Mouse (Mus musculus) intestine, embryonic 14.5 days (tissue): ENCODE measurements around the gene Axin1. TPM values are rescaled to one million over a fixed set of nuclear protein-coding genes. Genes with fewer than 3 reads are reported as not detected.

Experiments
- ATAC-seq: fragments of 200-750 bp; cut with Nextera tagmentation; replicated peaks from 2 replicates; pipeline ENCODE4 v1.8.0; 2017; ENCODE audit warnings: low read depth, moderate number of reproducible peaks, moderate TSS enrichment, moderate library complexity; ENCODE audit not compliant: low FRiP score, low TSS enrichment
- DNase-seq: peaks from one replicate; pipeline ENCODE4 v3.0.0-alpha.2; 2018; ENCODE audit warnings: low spot score
- H3K27ac ChIP-seq: fragments of 300-500 bp; sonication (generic); 2 replicates; pipeline ENCODE4 v1.5.1; 2014; ENCODE audit warnings: low read depth, mild to moderate bottlenecking, control low read depth
- H3K27me3 ChIP-seq: fragments of 300-500 bp; sonication (generic); replicated peaks from 2 replicates; pipeline ENCODE4 v1.6.1; 2014; ENCODE audit warnings: low read length, control low read depth; ENCODE audit not compliant: control insufficient read depth, insufficient read depth
- H3K36me3 ChIP-seq: fragments of 300-500 bp; sonication (generic); 2 replicates; pipeline ENCODE4 v1.6.1; 2014; ENCODE audit warnings: low read length, control low read depth; ENCODE audit not compliant: control insufficient read depth, insufficient read depth
- H3K4me1 ChIP-seq: fragments of 300-500 bp; sonication (generic); replicated peaks from 2 replicates; pipeline ENCODE4 v1.6.1; 2014; ENCODE audit warnings: low read length, control low read depth, mixed read lengths; ENCODE audit not compliant: control insufficient read depth, insufficient read depth
- H3K4me2 ChIP-seq: fragments of 300-500 bp; sonication (generic); 2 replicates; pipeline ENCODE4 v1.6.1; 2014; ENCODE audit warnings: low read length
- H3K4me3 ChIP-seq: fragments of 300-500 bp; sonication (generic); 2 replicates; pipeline ENCODE4 v1.5.1; 2014; ENCODE audit warnings: low read depth, low read length, control low read depth, mixed read lengths
- H3K9ac ChIP-seq: fragments of 300-500 bp; sonication (generic); 2 replicates; pipeline ENCODE4 v1.6.1; 2014; ENCODE audit warnings: mild to moderate bottlenecking, low read length
- H3K9me3 ChIP-seq: fragments of 300-500 bp; sonication (generic); 2 replicates; pipeline ENCODE4 v1.6.1; 2016; ENCODE audit warnings: low read length, control low read depth; ENCODE audit not compliant: control insufficient read depth
- WGBS: fragments of 180-500 bp; shearing (Covaris S2); extraction: QIAGEN DNeasy Blood & Tissue Kit; methylation state at CpG from one replicate; pipeline ENCODE4 v1.1.7; 2014; 5-methylcytosine and 5-hydroxymethylcytosine counted together
- polyA plus RNA-seq: library from polyadenylated mRNA; unstranded; fragments of >200 nt; fragmentation: Nextera tagmentation; extraction: Ambion mirVana; gene quantifications from 2 replicates; pipeline ENCODE4 v1.2.1, GENCODE M21; 2014

The Axin1 gene
- polyA plus RNA-seq, 1 experiment from 2014 or later = 11.5 TPM

DNA sequence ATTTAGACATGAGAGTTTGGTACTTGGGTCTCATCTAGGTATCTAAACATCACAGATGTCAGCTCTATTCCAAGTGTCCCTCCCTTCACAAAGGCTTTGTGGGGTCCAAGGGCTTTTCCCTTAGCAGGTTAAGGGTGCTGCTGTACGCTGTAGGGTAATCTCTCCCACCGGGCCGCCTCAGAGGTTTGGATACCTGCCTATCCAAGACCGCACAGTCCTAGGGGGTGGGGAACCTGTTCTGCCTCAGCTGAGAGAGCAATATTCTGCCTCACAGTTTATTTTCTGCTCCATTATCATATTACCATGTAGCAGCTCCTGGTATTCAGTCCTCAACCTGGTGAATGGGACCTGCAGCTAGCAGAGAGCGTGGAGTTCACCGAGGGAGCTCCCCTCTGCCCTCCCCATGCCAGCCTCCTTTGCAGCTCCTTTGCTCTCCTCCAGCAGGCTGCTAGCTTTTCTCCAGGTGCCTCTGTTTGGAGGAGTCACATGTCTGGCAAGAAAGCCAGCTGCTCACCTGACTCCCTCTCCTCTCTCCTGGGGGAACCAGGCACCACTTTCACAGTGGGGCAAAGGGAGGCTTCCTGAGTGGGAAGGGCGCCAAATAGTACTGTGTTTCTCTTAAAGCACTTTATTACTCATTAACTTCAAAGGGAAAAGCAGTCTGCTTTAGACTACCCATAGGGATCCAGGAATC, 23.1 kb upstream of the Axin1 start:
- peaks cover 58% of the 10 kb centered on the region for H3K27me3 ChIP-seq
- WGBS = 83% methylated on average over 7 of the region's 7 CpGs
- ATAC-seq = no peak

DNA sequence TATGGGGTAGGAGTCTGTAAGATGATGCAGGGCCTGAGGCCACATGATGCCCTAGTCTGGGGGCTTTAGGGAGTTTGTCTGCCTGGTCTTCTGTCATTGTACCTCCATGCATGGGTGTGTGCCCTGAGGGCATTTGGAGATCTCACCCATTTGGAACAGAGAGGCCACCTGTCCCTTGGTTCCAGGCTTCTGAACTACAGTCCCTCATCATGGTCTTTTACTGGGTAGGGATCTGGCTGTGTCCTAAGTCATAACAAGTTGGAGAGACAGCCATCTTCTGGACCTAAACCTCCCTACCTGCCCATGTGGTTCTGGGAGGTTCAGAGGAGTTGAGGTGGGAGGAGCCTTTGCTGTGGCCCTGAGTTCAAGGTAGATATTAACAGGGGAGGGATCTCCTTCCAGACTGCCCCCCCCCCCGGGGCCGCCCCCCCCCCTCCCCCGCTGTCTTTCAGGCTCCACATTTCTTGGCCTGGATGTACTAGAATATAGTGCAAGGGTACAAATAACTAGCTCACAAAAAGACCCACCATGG, 22.5 kb upstream of the Axin1 start:
- peaks cover 51% of the 10 kb centered on the region for H3K27me3 ChIP-seq
- DNase-seq = no peak

More for the DNA sequence above, 23.1 kb upstream of the Axin1 start:
- Histone ChIP-seq H3K4me3 (no peak overlapping the region), H3K27ac (no peak overlapping the region), H3K4me1 (peaks cover 10% of the 10 kb centered on the region; the same call in 1 of the 2 replicates), H3K9ac (no peak overlapping the region), H3K36me3 (no peaks in the 10 kb centered on the region), H3K4me2 (no peak overlapping the region), H3K9me3 (no peaks in the 10 kb centered on the region)
- no peak for DNase-seq

DNA sequence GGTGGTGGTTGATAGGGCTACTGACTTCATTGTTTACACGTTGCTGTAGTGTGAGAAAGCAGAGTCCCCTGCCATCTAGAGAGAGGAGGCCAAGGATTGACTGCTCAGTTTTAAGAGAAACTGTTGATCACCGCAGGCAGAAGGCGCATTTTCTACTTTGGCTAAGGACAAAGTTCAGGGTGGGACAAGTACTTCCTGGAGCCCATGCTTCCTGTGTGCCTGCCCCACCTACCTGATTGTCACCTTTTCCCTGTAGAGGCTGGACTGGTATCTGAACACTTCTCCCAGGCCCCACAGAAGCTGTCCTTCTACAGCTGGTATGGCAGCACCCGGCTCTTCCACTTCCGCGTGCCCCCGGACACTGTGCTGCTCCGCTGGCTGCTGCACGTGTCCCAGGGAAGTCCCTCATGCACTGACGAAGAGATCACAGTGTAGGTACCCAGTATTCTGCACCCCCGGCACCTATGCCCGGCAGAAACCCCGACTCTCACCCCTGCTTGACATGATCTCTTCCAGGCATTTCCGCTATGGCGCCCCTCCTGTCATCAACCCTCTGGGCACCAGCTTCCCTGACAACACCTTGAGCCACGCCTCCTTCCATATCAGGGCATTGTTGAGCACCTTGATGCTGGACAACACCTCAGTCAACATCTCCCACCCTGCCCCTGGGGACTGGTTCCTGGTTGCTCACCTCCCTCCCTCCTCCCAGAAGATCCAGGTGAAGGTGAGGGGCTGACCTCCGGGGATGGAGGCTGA, 21.8 kb upstream of the Axin1 start:
- Histone ChIP-seq H3K4me2 (no peak overlapping the region), H3K9me3 (no peaks in the 10 kb centered on the region), H3K36me3 (no peaks in the 10 kb centered on the region), H3K27ac (no peak overlapping the region), H3K9ac (no peak overlapping the region), H3K27me3 (peaks cover 45% of the 10 kb centered on the region), H3K4me3 (no peak overlapping the region), H3K4me1 (peaks cover 10% of the 10 kb centered on the region; the same call in 1 of the 2 replicates)
- WGBS = 76% methylated on average over 17 of the region's 17 CpGs
- DNase-seq (no peak), ATAC-seq (no peak)

More for the DNA sequence above, 22.5 kb upstream of the Axin1 start:
- Histone ChIP-seq H3K9ac (no peak overlapping the region), H3K4me3 (no peak overlapping the region), H3K36me3 (no peaks in the 10 kb centered on the region), H3K9me3 (no peaks in the 10 kb centered on the region), H3K27ac (no peak overlapping the region), H3K4me2 (no peak overlapping the region), H3K4me1 (peaks cover 10% of the 10 kb centered on the region; the same call in 1 of the 2 replicates)
- WGBS = 88% methylated on average over 1 of the region's 3 CpGs
- ATAC-seq = no peak

- H3K4me2 ChIP-seq = no peak overlapping the region
- H3K9ac ChIP-seq = no peak overlapping the region
- no peak overlapping the region for H3K4me3 ChIP-seq
- peaks cover 12% of the 10 kb centered on the region for H3K4me1 ChIP-seq
- H3K27me3 ChIP-seq = peaks cover 12% of the 10 kb centered on the region
- H3K27ac ChIP-seq = no peak overlapping the region
- ATAC-seq (peak; percentile 63), DNase-seq (peak; percentile 80)
- 46% methylated on average over 33 of the region's 33 CpGs for WGBS
- no peaks in the 10 kb centered on the region for H3K9me3 ChIP-seq
- no peaks in the 10 kb centered on the region for H3K36me3 ChIP-seq
Observed at GRCm38 (mm10) chr17:26119766-26120710, 18.4 kb upstream of the Axin1 start.

DNA sequence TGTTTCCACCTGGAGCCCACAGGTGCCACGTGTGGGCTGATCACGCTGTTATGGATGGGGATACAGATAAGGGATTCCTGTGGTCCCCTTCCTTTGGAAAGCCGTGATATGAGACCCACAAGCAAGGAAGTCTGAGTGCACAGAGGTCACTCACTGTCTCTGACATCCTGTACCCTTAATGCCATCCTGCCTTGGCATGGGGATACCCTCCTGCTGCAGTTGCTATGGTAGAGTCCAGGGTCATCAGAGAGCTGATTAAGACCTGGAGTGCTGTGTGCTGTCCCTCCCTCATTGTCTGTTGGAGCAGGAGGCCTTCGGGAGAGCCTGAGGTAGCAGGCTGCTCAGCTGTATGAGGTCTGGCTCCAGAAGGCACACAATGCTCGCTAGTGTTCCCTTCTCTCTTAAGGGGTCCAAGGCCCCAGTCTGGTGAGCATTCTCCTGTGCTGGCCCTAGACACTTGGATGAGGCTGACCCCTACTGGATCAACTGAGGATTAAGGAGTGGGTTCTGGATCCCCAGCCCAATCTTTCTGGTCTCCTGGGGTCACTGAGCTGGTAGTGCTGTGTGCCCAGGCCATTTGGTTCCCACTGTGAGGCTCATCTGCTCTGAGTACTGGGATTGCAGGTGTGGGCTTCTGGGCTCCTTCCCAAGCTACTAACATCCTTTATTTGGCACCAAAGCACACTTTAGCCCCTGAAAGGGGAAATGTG, 15.9 kb upstream of the Axin1 start:
- 61% methylated on average over 5 of the region's 5 CpGs for WGBS
- DNase-seq (no peak), ATAC-seq (no peak)
- Histone ChIP-seq H3K4me3 (no peak overlapping the region), H3K36me3 (peaks cover 25% of the 10 kb centered on the region), H3K9ac (no peak overlapping the region), H3K9me3 (no peaks in the 10 kb centered on the region), H3K27ac (no peak overlapping the region), H3K4me1 (peaks cover 12% of the 10 kb centered on the region), H3K4me2 (no peak overlapping the region), H3K27me3 (no peaks in the 10 kb centered on the region)

GRCm38 (mm10) chr17:26123267-26123684, 15.2 kb upstream of the Axin1 start, which contains the start of gene Mrpl28:
Gene Mrpl28 (plus strand): TSS chr17:26123500.
- Histone ChIP-seq H3K4me2 (peak within 1 kb of the TSS; percentile 62), H3K36me3 (peaks cover 32% of the 10 kb centered on the region), H3K27me3 (no peaks in the 10 kb centered on the region), H3K9me3 (no peaks in the 10 kb centered on the region), H3K4me3 (peak within 1 kb of the TSS; percentile 95), H3K4me1 (peaks cover 12% of the 10 kb centered on the region), H3K27ac (peak within 1 kb of the TSS; percentile 8; the same call in 1 of the 2 replicates), H3K9ac (peak within 1 kb of the TSS; percentile 61)
- DNase-seq (peak; percentile 96), ATAC-seq (peak; percentile 83)
- WGBS = under 1% methylated on average over 32 of the region's 32 CpGs

- Histone ChIP-seq H3K4me2 (peak overlapping the region; percentile 62), H3K9ac (peak overlapping the region; percentile 61), H3K27me3 (no peaks in the 10 kb centered on the region), H3K4me3 (peak overlapping the region; percentile 95), H3K36me3 (peaks cover 43% of the 10 kb centered on the region), H3K4me1 (peaks cover 12% of the 10 kb centered on the region), H3K9me3 (no peaks in the 10 kb centered on the region), H3K27ac (no peak overlapping the region)
- 84% methylated on average over 7 of the region's 7 CpGs for WGBS
- no peak for DNase-seq
- no peak for ATAC-seq
Observed at GRCm38 (mm10) chr17:26124560-26124959, 13.9 kb upstream of the Axin1 start.
